Mouse (Mus musculus): ENCODE data around the gene Mrps17.
"Not testable (repeated sequence)": the region's sequence is repeated elsewhere in the genome, so short reads cannot be mapped to it uniquely, and the experiment has no call there.

Gene Mrps17

DNA sequence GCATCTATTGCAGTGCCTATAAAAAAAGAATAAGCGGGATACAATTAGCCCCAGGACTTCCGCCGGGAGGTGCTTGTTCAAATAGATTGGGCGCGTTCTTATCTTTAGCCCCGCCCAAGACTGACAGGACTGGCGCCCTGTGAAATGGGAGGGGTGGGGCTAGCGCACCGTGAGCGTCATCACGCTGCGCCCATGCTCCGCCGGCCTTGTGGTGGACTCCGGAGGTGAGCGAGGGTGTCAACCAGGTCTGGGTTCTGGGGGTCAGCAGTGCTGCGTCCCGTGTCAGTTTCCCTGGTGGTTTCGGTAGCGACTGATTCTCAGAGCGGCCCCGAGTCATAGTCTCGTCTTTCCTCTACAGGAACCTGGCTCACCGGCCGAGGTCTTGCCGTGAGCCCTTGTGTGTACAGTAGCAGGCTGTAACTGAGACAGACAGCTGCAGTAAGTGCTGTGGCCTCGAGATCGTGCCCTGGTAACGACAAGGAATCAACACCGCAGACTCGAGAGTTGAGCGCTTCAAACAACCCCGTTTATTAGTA lies at the start of gene Mrps17:
Gene Mrps17 (plus strand): TSS at position 172 of the 536 bp plus-strand sequence.
- peak; percentile 79 to 89 for DNase-seq

DNA sequence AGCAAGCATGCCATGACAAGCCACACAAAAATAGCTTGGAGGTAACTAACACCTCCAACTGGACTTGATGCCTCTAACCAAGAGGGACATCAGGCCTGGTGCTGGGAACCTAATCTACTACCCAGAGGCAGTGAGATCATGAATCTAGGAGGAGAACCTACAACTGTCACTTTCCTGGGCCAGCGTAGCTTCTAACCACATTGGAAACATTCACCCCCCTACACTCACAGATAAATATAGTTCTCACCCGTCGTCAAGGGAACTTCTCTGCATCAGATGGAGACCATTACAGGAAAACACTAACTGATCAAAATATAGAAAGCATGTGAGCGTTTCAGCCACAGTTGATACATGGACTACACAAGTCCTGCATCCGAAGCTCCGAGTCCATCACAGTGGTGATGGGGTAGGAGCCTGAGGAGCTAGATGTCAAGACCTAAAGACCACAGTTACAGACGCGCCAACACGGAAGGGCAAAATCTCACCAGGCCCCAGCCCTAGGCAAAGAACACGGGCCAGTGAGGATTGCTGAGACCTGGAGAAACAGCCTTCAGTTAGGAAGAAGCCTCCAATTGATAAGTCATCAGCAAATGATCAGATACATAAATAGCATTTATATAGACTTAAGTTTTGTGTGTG lies 48.9 kb upstream of the Mrps17 start:
- no peak for DNase-seq

DNA sequence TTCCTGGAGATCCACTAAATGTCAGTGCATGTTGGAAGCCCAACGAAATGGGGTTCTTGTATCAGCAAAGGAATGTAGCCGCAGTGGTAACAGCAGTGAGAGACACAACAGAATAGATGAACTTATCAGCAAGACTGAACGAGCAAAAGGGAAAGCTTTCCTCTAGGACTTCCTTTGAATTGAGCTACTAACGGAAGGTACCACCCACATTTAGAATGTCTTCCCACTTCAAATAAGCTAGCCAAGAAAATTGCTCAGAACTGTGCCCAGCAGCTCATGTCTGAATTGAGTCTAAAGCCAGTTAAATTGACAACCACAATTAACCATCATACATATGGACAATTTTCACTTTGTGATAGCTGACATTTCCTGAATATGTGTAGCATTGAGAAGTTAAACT lies 47.4 kb upstream of the Mrps17 start:
- no peak for DNase-seq

DNA sequence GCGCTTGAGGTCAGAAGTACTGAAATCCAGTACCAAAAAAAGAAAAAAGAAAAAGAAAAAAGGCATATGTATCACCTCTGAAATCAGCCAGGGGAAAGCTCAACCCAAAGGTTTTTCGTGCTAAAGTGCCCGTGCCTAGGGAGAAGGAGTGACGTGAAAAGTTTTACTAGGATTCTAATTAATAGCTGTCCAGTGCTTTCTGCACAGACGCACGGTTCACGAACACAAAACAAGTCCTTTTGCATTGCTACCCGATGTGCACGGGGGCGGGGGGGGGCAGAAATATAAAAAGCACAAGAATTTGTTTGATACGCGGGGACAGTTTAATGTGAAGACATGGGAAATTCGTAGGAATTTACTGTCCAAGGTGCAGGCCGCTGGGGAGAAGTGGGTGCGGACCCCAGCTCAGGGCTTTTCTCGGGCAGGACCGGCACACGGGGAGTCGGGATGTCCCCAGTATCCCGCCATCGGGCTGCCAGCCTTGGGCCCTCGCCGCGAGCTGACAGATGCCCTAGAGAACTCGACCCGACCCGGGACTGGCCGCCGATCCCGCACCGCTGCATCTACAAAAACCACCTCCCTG lies 45.8 kb upstream of the Mrps17 start:
- DNase-seq = no peak

DNA sequence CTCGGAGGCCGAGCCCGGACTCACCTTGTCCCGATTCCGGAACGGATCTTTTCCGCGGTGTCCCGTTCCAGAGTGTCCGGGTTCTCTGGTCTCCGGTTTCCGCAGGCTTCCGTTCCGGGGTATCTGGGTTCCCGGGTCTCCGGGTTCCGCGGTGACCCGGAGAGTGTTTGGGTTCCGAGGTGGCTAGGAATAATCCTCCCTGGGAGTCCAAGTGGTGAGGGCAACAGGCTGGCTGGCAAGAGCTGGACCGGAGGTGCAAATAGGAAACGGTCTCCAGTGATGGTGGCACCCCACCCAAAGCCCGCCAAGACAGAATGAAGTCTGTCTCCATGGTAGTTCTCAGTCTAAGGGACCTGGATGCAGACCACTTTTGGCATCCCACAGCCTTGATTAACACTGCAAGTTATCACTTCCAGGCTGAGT lies 45.2 kb upstream of the Mrps17 start, which contains the start of gene Zfp11:
Gene Zfp11 (minus strand): TSS at position 64 of the 423 bp plus-strand sequence.
- DNase-seq = peak; percentile 26 to 30

DNA sequence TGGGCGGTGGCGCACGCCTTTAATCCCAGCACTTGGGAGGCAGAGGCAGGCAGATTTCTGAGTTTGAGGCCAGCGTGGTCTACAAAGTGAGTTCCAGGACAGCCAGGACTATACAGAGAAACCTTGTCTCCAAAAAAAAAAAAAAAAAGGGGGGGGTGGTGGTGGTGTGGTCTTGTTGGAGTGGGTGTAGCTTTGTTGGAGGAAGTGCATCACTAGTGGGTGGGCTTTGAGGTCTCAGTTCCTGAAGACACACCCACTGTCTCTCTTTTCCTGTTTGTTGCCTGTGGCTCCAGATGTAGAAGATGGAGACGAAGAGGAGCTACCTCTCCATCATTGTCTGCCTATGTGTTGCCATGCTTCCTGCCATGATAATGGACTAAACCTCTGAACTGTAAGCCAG lies 30.2 kb upstream of the Mrps17 start:
- DNase-seq = not testable (repeated sequence)

DNA sequence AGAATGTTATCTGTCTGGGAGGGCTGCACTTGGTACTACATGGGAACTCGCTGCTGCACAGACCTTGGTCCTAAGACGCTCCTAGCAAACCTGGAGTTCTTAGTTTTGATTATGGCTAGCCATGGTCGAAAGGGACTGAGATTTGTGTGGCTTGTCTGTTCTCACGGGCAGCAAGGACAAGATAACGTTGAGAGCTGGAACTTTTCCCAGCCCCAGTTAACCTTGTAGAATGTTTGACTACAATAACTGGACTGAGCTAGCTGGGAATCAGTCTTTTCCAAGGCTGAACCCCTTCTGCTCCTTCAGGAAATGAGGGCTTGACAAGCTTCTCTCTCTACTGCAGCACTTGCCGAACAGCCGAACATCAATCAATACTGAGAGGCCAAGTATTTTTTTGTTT lies 27.7 kb upstream of the Mrps17 start:
- DNase-seq = no peak

DNA sequence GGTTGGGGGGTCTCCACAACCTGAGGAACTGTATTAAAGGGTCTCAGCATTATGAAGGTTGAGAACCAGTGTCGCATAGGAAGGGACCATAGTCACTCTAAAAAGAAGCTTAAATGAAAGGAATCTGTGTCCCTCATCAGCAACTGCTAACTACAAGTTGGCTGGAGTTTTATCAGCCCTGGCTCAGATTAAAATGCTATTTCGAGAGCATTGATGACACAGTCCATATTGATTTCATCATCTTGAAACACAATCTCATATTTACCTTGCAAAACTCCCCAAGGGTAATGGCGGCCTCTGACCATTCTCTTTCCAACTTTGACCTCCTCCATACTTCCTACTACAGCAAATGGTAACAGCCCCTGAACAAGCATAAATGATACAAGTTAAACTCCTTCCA lies 24.8 kb upstream of the Mrps17 start:
- no peak for DNase-seq

DNA sequence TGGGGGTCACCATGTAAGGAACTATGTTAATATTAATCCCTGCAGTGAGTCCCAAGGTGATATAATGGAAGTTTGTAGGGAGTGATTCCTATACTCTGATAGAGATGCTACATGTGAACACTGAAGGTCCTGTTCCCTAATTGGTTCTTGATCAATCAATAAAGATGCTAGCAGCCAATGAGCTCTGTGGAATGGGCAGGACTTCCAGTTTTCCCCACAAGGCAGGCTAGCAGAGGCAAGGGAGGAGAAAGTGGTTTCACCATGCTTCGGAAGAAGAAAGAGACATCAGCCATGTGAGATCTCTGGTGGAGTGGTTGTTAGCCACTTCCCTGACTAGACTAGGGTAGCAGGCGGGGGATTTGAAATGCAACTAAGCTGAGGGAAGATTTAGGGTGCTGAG lies 14.8 kb upstream of the Mrps17 start:
- no peak for DNase-seq

DNA sequence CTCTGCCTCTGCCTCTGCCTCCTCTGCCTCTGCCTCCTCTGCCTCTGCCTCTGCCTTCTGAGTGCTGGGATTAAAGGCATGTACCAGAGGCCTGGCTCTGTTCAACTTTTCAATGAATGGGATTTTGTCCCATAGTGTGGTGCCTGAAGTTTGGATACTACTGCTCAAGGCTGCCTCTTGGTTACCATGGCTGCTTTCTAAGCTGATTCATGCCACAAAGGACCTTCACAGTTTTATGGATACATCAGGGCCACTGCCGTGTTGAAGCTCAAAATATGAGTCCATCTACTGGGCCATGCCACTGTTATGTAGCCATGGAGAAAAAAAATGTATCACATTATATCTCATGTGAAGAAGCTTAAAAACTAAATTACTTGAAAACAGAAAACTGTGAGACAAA lies 13.6 kb upstream of the Mrps17 start:
- no peak for DNase-seq

DNA sequence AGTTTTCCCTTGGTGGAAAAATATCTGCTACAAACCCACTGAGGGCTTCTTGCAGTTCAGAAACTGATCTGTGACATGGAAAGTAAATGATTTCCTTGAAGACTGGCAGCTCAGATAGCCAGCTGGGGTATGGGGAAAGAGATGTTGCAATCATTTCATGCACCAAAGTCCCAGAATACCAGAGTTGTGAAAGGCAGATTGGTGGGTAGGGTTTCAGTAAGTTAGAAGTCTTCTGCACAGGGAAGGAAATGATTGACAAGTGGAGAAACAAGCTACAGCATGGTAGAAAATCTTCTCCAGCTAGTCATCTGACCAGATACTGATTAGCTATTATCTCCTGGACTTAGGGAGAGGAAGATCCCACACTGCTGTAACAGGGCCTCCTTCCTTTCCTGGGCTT lies 11.9 kb upstream of the Mrps17 start:
- DNase-seq = no peak

DNA sequence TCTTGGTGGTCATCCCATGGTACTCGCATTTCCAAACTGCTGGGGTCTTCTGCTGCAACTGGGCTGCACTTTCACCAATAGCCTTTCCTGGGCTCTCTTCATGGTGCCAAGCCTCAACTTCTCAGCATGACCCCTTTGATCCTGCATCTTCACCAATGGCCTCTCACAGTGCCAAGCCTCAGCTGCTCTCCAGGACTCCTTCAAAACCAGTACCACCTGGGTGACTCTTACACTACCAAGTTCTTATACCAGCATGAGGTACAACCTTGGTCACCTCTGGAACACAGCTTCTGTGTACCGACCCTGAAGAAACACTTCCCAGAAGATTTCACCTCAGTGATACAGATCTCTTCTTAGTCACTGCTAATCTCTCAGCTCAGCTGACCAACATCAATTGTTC lies 6.9 kb upstream of the Mrps17 start, which contains the start of gene Sept14:
Gene Sept14 (minus strand): TSS at position 101 of the 400 bp plus-strand sequence.
- no peak for DNase-seq

DNA sequence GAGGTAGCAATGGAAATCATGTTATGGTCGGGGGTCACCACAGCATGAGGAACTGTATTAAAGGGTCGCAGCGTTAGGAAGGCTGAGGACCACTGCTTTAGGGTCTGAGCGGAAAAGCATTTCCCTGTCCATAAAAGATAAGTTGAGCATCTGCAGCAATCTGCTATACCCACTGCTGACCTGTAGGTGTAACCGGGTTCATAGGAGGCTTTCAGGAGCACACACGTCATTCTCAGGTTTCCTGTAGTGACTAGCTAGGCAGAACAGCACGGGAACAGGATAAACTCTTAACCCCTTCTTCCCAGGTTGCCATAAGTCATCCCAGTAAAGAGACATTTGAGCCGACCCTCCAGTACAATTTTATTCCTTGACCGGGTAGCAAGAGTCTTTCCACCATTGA lies 1.7 kb downstream of the Mrps17 start:
- DNase-seq = no peak

DNA sequence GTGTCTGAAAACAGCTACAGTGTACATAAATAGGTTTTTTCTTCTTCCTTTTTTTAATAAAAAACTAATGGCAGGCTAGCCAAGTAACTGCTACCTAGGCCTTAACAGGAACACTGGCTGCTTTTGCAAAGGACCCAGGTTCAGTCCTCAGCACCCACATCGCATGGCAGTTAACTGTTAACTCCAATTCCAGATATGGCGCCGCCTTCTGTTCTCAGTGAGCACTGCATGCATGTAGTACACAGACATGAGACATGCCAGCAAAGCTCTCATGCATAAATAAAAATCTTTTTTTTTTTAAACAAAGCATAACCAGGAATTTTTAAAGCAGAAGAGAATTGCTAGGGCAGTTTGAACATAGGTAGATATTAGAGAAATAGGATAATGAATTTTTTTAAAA lies 4.9 kb downstream of the Mrps17 start:
- no peak for DNase-seq

DNA sequence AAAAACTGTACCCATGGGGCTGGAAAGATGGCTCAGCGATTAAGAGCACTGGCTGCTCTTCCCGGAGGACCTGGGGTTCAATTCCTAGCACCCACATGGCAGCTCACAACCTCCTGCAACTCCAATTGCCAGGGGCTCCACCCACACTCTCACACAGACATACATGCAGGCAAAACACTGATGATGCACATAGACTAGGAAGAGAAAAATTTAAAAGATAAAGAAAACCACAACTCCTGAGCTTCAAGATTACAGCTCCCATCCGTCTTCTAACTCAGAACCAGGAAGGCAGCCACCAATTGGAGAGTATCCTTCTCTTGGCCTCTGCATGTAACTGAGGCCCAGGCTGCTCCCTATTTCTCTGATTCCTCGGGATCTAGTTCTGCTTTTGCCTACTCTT lies 9.0 kb downstream of the Mrps17 start:
- no peak for DNase-seq

DNA sequence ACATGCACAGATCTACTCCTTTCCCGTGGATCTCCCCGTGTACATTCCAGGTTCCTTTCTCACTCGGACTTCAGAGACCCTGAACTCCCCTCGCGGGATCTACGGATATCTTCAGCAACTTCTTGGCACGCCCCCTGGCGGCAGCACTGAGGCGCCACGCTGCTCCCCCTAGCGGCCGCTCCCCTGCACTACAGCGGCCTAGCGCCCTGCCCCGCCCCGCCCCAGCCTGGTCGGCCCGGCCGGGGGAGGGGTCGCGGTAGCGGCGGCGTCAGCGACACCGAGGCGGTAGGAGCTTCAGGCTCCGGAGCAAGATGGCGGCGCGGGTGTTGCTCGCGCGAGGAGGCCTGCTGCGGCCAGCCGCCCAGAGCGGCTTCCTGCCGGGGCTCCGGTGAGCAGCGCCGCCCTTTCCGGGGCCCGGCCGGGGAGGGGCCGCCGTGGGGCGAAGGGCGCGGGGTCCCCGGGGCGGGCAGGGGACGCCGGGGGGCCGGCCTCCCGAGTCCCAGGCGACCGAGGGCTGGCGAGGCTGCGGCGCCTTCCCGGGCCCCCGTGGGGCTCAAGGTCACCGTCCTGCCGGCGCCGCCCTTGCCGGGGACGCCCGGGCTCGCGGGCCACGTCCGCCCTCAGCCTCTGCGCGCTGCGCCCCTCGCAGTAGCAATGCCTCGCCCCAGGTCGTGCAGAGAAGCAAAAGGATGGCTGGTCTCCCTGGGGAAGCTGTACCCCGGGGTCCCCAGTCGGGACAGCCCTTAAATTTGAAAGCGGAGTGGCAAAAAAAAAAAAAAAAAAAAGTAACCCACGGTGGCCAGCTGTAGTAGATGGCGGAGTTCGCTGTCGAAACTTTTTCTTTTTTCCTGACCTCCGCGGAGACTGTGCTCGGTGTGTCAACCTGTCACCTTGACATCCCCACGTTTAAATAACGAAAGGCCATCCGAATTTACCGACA lies 9.8 kb downstream of the Mrps17 start, which contains the start of gene Nipsnap2:
Gene Nipsnap2 (plus strand): TSS at position 230 of the 940 bp plus-strand sequence.
- peak; percentile 83 to 85 for DNase-seq

DNA sequence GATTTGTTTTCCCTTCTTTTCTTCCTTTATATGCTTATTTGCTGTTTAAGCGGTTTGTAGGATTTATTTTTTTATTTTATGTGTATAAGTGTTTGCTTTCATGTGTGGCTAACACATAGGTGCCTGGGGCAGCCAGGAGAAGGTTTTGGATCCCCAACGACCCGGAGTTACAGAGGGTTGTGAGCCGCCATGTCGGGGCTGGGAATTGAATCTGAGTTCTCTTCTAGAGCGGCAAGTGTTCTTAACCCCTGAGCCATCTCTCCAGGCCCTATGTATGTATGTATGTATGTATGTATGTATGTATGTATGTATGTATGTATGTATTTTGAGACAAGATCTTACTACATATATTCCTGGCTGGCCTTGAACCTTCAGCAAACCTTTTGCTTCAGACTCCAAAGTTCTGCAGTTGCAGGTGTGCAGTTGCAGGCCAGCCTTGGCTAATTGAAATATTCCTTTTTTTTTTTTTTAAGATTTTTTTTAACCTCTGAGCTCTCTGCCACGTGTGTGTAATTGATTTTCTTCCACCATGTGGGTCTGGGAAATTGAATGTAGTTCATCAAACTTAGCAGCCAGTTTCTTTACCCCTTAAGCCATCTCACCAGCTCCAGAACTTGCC lies 10.6 kb downstream of the Mrps17 start:
- no peak for DNase-seq

DNA sequence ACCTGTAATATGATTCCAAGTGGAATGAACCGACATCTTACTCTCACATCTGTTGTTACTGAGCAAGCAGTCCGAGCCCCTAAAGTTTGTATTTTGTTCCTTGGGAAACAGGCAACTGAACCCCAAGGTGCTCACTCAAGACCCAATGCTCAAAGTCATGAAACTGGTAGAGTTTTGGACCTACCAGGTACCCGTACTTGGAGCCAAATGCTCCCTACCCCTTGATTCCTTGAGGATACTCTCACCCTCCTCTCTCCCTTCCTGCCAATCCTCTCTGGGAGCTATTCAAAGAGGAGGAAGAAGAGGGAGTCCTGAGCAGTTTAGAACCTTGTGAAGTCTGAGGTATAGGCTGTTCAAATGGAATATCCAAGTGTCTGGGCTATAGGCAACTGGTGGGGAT lies 11.5 kb downstream of the Mrps17 start:
- DNase-seq = no peak

DNA sequence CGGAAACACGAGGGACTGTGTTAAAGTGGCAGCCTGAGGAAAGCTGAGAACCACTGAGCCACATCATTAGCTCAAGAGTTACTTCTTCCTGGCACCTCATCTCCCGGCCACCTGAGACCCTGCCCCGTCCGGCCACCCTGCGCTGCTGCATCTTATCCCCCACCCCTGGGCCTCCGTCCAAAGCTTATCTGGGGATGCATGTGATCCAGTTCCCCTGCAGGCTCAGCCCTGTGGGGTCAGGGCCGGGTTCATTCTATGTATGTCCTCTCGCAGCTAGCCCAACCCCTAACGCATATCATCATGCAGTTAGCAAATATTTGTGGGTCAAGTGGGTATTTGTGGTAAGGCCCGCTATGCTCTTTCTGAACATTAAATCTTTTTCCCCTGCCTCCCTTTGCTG lies 14.0 kb downstream of the Mrps17 start:
- DNase-seq = no peak

DNA sequence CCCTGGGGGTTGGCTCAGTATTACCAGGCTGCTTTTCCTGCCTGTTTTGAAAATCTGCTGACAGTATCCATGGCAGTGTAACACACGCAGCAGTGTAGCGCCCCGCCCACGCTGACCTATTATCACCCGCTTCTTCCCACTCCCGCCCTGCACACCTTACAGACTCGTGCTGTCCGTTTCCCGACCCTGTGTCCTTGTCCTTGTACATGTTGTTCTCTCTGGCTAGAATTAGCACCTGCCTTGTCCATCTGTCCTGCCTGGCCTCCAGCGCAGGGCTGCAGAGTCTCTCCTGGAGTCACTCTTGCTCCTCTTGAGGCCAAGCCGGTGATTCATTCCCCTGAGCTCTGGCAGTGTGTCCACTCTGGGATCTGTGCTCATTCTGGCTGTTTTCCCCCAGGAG lies 15.0 kb downstream of the Mrps17 start:
- no peak for DNase-seq

DNA sequence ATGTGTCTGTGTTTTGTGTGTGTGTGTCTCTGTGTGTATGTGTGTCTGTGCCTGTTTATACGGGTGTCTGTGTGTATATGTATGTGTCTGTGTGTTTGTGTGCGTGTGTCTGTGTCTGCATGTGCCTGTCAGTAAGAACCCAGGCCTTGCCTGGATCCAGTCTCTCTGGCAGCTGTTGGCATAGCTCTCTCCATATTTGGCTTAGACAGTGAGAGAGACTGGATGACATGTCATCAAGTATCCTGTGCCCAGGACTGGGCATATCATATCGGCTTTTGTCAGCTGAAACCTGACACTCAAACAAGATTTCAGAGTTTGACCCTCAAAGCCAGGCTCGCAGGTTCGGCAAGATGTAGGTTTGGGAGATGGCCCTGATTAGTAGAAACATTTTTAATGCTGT lies 15.7 kb downstream of the Mrps17 start:
- no peak for DNase-seq

DNA sequence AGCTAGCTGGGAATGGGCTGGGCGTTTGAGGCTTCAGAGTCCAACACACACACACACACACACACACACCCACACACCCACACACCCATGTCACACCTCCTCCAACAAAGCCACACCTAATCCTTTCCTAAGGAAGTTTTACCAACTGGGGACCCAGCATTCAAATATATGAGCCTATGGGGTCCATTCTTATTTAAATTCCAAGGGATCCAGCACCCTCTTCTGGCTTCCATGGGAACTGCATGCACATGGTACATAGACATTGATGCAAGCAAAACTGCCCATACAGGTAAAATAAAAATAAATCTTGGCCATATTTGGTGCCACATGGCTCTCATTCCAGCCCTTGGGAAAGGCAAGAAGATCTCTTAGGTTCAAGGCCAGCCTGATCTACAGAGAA lies 25.7 kb downstream of the Mrps17 start:
- no peak for DNase-seq

All from thymus, adult 18-20 months (tissue).